Mouse (Mus musculus) lung, embryonic 15.5 days (tissue): ENCODE data around the gene Vmn1r65. TPM values are rescaled to one million over a fixed set of nuclear protein-coding genes. Genes with fewer than 3 reads are reported as not detected.
"Not testable (repeated sequence)": the region's sequence is repeated elsewhere in the genome, so short reads cannot be mapped to it uniquely, and the experiment has no call there.

ENCODE experiments used
- ATAC-seq: fragments of 200-750 bp; cut with Nextera tagmentation; 2 replicates; pipeline ENCODE4 v1.8.0; 2017; ENCODE audit warnings: moderate number of reproducible peaks, borderline replicate concordance; ENCODE audit not compliant: low FRiP score, low TSS enrichment; ENCODE audit errors: extremely low read depth
- H3K27ac ChIP-seq: fragments of 300-500 bp; sonication (generic); 2 replicates; pipeline ENCODE4 v1.5.1; 2015; ENCODE audit warnings: moderate library complexity, mild to moderate bottlenecking, inconsistent platforms
- H3K27me3 ChIP-seq: fragments of 300-500 bp; sonication (generic); 2 replicates; pipeline ENCODE4 v1.6.1; 2015; ENCODE audit warnings: inconsistent platforms
- H3K36me3 ChIP-seq: fragments of 300-500 bp; sonication (generic); 2 replicates; pipeline ENCODE4 v1.6.1; 2015; ENCODE audit warnings: inconsistent platforms
- H3K4me1 ChIP-seq: fragments of 300-500 bp; sonication (generic); 2 replicates; pipeline ENCODE4 v1.6.1; 2015; ENCODE audit warnings: inconsistent platforms
- H3K4me2 ChIP-seq: fragments of 300-500 bp; sonication (generic); 2 replicates; pipeline ENCODE4 v1.6.1; 2015; ENCODE audit warnings: inconsistent platforms, mild to moderate bottlenecking, moderate library complexity
- H3K4me3 ChIP-seq: fragments of 300-500 bp; sonication (generic); 2 replicates; pipeline ENCODE4 v1.5.1; 2015; ENCODE audit warnings: mild to moderate bottlenecking, inconsistent platforms
- H3K9ac ChIP-seq: fragments of 300-500 bp; sonication (generic); 2 replicates; pipeline ENCODE4 v1.6.1; 2015; ENCODE audit warnings: inconsistent platforms
- H3K9me3 ChIP-seq: fragments of 300-500 bp; sonication (generic); 2 replicates; pipeline ENCODE4 v1.6.1; 2016; ENCODE audit warnings: inconsistent platforms
- WGBS: fragments of 180-500 bp; shearing (Covaris S2); methylation state at CpG from one replicate; pipeline ENCODE4 v1.1.7; 2015; 5-methylcytosine and 5-hydroxymethylcytosine counted together
- polyA plus RNA-seq: library from polyadenylated mRNA; unstranded; fragments of >200 nt; fragmentation: Nextera tagmentation; extraction: Ambion mirVana; gene quantifications from 2 replicates; pipeline ENCODE4 v1.2.1, GENCODE M21; 2015

The Vmn1r65 gene
- not detected in 2 replicates for polyA plus RNA-seq

DNA sequence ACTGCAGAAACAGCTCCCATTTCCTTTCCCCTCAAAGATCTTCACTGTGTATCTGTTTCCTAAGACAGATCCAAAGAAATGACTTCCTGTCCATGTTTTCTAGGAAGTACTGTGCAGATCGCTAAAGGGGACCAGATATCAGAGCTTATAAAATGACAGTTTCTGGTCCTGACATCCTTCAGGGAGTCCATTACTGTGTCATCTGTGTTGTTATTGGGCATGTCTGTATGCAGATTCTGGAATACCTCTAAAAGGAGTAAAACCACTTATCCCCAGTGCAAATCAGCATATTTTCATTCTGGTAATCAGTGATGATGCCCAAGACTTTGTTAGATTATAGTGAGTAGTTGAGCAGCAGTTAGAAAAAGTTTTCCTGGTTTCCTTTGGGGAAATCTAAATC is at the start of gene Vmn1r65:
Gene Vmn1r65, minus strand, starts transcription at position 101 of the 400 bp plus-strand sequence.
- ATAC-seq, result no peak
- no peaks in the 10 kb centered on the region for H3K4me1 ChIP-seq
- no peak within 1 kb of the TSS for H3K9ac ChIP-seq
- no peaks in the 10 kb centered on the region; the same call in 1 of the 2 replicates for H3K9me3 ChIP-seq
- H3K4me2 ChIP-seq, result no peak within 1 kb of the TSS
- H3K27me3 ChIP-seq, result no peaks in the 10 kb centered on the region
- H3K27ac ChIP-seq, result no peak within 1 kb of the TSS
- no peak within 1 kb of the TSS for H3K4me3 ChIP-seq
- WGBS, result 88% methylated on average over 1 of the region's 1 CpGs
- no peaks in the 10 kb centered on the region for H3K36me3 ChIP-seq

DNA sequence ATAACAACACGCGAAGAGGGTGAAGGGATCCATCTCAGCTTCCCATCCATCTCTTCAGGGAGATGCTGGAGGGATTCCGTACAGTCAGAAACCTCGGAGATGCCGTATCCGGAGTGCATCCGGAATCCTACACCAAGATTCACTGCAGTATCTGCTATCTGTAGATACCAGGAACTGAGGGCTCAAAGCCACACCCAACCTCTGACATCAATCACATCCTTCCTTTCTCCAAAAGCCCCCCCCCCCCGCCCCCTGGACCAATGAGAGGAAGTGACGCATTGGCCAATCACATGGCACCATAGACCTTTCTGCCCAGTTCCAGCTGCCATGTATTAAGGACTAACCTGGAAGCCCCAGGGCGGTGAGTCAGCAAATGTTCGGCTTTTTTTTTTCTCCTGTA is 34.1 kb upstream of the Vmn1r65 start, which contains the start of gene Nlrp4c:
Gene Nlrp4c, plus strand, starts transcription at position 301 of the 400 bp plus-strand sequence.
- Histone ChIP-seq H3K27me3 (no peaks in the 10 kb centered on the region), H3K4me2 (no peak within 1 kb of the TSS), H3K27ac (no peak within 1 kb of the TSS), H3K4me1 (no peaks in the 10 kb centered on the region), H3K9me3 (no peaks in the 10 kb centered on the region; the same call in 1 of the 2 replicates), H3K9ac (no peak within 1 kb of the TSS), H3K36me3 (no peaks in the 10 kb centered on the region), H3K4me3 (no peak within 1 kb of the TSS)
- 83% methylated on average over 9 of the region's 11 CpGs for WGBS
- ATAC-seq, result no peak

- H3K4me3 ChIP-seq, H3K9ac ChIP-seq, H3K27ac ChIP-seq, H3K4me2 ChIP-seq, H3K9me3 ChIP-seq, ATAC-seq, H3K4me1 ChIP-seq, H3K36me3 ChIP-seq, H3K27me3 ChIP-seq: not testable (repeated sequence)
- WGBS, result 85% methylated on average over 4 of the region's 4 CpGs
Measured at GRCm38 (mm10) chr7:5982426-5982825, 28.4 kb downstream of the Vmn1r65 start.

DNA sequence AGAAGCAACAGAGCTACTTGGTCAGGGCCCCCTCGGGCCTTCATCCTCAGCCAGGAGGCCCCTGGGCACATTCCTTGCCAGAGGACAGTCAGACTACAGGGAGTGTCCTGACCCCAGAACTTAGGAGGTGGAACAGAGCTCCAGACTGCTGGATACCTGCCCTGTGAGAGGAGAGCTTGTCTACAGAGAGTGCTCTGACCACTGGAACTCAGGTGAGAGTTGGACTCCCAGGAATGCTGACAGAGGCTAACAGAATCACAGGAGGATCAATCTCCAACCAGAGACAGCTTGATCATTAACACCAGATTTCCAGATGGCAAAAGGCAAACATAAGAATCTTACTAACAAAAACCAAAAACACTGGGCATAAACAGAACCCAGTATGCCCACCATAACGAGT is 38.3 kb downstream of the Vmn1r65 start:
- not testable (repeated sequence) for H3K36me3 ChIP-seq, H3K27ac ChIP-seq, H3K9ac ChIP-seq, H3K9me3 ChIP-seq, H3K4me3 ChIP-seq, ATAC-seq, H3K27me3 ChIP-seq, H3K4me2 ChIP-seq, H3K4me1 ChIP-seq
- 60% methylated on average over 2 of the region's 2 CpGs for WGBS

Other genes with a start within 250 kb of the Vmn1r65 start
- not detected in 2 replicates for gene Vmn1r63, start 205.6 kb downstream of the Vmn1r65 start, polyA plus RNA-seq
- gene Vmn1r64, start 126.5 kb downstream of the Vmn1r65 start, polyA plus RNA-seq, result not detected in 2 replicates
- gene Nlrp4c, start 34.2 kb upstream of the Vmn1r65 start, polyA plus RNA-seq, result not detected in 2 replicates
- gene Zfp787, start 145.0 kb upstream of the Vmn1r65 start, polyA plus RNA-seq, result 24.6 and 25.4 TPM in 2 replicates
- 55.8 and 62.2 TPM in 2 replicates for gene Zfp444, start 161.2 kb upstream of the Vmn1r65 start, polyA plus RNA-seq
- gene Galp, start 186.1 kb upstream of the Vmn1r65 start, polyA plus RNA-seq, result not detected in 2 replicates
- gene Zscan5b, start 211.3 kb upstream of the Vmn1r65 start, polyA plus RNA-seq, result not detected in 2 replicates
- 0.25 TPM in 1 of 2 replicates, not detected in the other for gene Epp13, start 241.7 kb upstream of the Vmn1r65 start, polyA plus RNA-seq